Mouse (Mus musculus) G1E (cell line): ENCODE measurements around the gene L3mbtl1.

Experiments used
- CTCF ChIP-seq: IDR thresholded peaks from 2 replicates; pipeline ENCODE4 v1.5.1; 2012; ENCODE audit warnings: low read depth, low read length, inconsistent platforms, mixed read lengths
- GATA1 ChIP-seq: IDR thresholded peaks from 2 replicates; pipeline ENCODE4 v1.6.1; 2012; ENCODE audit warnings: borderline replicate concordance, low read length, inconsistent platforms, mixed read lengths
- GATA2 ChIP-seq: IDR thresholded peaks from 2 replicates; pipeline ENCODE4 v1.6.1; 2012; ENCODE audit warnings: low read depth, low read length, inconsistent platforms, borderline replicate concordance
- POLR2AphosphoS5 ChIP-seq: IDR thresholded peaks from 2 replicates; pipeline ENCODE4 v1.6.1; 2012; ENCODE audit warnings: low read depth, low read length, inconsistent platforms; ENCODE audit not compliant: insufficient replicate concordance
- TAL1 ChIP-seq: conservative IDR thresholded peaks from 2 replicates; pipeline ENCODE4 v1.6.1; 2012; ENCODE audit warnings: low read depth, low read length, inconsistent platforms, mixed read lengths

GRCm38 (mm10) chr2:162976001-162976400 lies 32.7 kb downstream of the L3mbtl1 start:
- no peak for TF ChIP-seq CTCF
- TF ChIP-seq GATA1: no peak
- no peak for TF ChIP-seq POLR2AphosphoS5
- TF ChIP-seq TAL1: no peak
- TF ChIP-seq GATA2: no peak
